Mouse (Mus musculus) inflammation-experienced regulatory T-cells, adult 6 months (primary cell): ENCODE results near the gene Cdc25b. TPM values are rescaled to one million over a fixed set of nuclear protein-coding genes. Genes with fewer than 3 reads are reported as not detected.

Source experiments
- ATAC-seq: one replicate; pipeline ENCODE4 v1.8.0; 2017
- polyA plus RNA-seq, 3 experiments: library from polyadenylated mRNA; unstranded; fragments of 100-300 nt; shearing (Covaris generic); gene quantifications; one replicate each; pipeline ENCODE4 v1.2.1; 2017

The Cdc25b gene
- polyA plus RNA-seq, 3 experiments from 2014 or later: 55.5 to 163 (median 71.5) TPM

DNA sequence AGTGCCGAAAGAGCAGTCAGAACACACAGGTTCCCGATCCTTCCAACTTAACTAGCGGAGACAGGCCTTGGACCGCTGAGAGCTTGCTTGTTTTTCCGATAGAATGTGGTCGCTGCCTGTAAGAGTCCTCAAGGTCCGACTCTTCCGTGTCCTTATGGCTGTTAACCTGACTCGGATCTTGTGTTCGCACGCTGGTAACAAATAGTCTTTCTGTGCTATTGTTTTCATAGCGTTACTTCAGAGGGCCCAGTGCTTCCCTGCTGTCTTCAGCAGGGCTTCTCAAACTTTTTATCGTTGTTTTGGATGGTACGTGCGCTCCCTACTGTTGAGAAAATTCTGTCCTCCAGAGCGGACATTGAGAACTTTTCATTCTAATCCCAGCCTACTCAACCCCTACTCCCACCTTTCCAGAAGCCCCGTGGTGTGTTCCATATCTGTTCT, 26.1 kb upstream of the Cdc25b start:
- ATAC-seq: peak; percentile 6

DNA sequence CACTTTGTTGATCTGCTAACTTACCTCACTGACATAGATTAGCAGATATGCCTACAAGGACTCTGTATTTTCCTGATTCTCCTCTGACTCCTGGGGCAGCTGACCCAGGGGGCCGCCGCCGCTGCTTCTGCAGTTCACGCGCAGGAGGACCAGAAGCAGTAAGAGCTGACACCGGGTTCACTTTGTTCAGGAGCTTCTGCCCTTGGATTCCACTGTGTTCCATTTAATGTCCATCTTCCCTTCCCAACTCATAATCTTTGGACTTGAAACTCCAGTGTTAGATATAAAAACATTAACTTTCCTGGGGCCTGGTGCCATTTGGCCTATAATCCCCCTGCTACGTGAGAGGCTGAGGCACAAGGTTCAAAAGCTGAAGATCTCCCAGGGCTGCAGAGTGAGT, 22.8 kb upstream of the Cdc25b start:
- no peak for ATAC-seq

DNA sequence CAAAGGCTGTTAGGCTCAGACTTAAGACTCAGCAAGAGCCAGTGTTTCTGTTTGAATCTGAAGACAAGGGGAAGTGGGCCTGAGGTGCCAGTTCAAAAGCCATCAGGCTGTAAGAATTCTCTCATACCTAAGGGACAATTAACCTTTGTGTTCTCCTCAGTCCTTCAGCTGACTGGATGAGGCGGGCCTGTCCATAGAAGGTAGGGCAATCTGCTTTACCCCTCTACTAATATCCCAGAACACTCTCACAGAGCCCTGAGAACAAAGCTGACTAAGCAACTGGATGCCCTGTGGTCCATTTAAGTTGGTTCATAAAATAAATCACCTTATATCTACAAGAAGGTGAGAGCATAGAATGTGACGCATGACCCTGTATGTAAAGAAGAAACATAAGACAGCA, 20.6 kb upstream of the Cdc25b start:
- no peak for ATAC-seq

DNA sequence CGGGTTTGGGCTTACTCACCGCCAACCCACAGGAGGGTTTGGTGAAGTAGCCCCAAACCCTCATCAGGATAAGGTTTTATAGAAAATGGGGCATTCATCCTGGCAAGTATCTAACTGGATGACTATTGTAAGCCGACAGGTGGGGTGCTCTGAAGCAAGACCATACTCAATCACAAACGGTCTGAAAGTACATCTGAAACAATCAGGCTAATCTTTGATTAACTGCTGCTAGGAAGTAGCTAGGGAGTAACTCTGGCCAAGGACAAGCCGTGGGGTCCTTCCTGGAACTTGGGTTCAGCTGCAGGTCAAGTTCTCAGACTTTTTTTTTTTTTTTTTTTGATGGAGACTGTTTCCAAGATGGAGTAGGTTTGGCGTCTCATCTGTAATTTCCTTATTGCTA, 18.8 kb upstream of the Cdc25b start:
- no peak for ATAC-seq

DNA sequence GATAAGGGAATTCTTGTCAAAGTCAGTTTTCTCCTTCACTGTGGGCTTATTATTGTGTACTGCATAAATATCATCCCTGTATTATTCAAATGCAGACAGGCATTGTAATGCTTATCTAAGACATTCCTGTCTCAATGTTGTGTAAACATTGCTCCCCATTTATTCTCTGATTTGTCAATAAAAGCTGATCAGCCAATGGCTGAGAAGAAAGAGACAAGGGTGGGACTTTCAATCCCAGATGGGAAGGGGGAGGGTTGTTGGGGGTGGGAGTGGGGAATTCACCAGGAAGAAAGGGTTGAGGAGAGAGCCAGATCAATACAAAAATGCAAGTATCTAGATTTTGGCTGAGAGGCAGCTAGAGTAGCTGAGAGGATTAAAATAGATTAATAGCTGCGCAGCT, 17.8 kb upstream of the Cdc25b start:
- no peak for ATAC-seq

DNA sequence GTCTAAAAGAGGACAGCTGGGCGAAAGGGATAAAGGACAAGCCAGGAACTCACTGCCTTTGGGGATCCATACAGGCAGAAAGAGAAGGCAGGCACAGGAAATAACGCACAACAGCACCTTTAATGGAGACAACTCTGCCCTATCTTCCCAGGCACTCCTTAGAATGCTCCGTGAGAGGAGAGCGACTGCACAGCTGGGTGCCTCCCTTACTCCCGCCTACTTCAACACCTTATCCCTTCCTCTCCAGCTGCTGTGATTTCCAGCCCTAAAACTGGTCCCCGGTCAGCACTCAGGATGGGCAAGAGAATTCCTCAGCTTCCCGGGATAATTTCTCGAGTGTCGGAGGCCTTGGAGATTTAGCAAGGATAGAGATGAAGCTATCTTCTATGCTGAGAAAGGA, 15.8 kb upstream of the Cdc25b start:
- no peak for ATAC-seq

DNA sequence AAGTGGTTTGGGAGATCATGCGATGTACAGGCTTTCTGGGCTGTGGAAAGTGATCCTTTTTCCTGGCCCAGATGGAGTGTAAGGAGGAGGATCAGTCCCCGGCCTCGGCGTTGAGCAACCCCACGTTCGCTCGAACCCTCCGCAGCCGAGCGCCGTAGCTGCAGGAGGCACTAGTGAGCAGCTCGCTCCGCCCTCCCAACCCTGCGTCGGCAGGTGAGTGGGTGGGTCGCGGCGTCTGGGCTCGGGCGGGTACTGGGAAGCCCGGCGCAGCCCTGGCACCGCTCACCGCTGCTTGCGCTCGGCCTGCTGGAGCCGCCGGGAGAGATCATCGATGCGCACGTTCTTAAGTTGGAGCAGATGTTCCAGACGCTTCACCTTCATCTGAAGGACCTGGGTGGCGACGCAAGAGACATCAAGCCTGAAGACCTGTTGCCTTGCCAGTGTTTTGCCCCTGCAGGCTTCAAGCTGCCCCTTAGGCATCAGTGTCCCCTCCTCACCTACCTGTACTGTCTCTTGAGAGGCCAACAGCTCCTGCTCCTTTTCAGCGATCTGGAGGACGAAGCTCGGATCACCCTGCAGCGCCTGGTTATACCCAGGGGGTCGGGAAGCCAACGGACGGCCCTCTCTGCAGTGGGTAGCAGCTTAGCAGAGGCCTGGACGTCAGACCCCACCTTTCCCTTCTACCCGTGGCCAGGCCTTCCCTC, 15.2 kb upstream of the Cdc25b start:
- no peak for ATAC-seq

DNA sequence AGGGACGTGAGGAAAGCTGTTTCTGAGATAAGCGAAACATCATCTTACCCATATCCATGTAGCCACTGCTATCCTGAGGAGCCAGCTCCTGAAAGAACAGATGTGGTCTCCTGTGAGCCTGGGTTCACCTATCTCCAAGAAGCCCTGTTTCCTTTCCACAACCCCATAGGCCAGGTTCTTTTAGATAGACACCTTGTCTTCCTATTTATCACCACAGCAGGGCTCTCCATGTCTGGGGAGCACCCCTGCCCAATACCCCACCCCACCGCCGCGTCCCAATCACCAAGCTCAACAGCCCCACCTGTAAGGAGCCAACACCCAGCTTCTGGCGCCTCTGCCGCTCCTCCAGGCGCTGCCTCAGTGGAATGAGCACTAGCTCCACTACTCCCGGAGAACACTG, 14.4 kb upstream of the Cdc25b start:
- no peak for ATAC-seq

DNA sequence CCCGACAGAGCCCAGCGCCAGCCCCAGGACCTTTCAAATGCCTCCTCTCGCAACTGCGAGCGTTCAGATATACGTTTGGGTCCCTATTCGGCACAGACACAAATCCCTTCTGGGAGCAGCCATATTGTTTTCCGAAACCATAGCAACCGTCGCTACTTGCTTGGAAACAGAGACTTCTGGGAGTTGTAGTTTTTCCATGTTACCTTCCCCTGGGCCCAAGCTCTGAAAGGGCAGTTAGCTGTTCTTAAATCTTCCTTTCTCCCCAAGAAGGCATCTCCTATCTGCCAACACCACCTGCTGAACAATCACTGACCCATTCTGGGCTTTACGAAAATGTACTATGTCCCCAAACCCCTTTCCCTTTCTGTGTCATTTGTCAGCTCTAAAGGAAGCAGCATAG, 12.0 kb upstream of the Cdc25b start:
- peak; percentile 91 for ATAC-seq

DNA sequence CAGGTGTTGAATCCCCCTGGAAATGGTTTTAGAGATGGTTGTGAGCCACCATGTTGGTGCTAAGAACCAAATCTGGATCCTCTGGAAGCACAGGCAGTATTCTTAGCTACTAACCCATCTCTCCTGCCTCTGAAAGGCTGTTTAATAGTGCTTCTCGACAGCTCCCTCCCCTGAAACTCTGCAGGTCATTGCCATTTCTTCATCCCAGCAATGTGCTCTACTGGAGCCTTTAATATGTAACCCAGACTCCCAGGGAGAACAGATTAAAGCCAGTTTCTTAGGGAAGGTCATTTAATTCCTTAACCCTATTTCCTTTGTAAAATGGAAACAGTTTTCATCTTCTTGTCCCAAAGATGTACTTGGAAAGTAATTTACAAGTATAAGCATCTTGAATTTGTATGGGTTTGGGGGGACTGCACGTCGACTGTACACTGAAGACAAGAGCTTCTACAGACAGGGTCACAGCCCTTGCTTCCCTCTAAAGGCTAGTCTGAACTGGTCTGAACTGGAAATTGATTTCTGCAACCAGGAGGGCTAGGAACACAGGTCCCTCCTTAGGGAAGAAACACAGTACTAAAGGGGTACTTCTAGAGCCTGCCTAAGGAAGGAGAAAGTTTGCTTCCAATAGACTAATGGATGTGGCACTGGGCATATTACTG, 11.3 kb upstream of the Cdc25b start:
- no peak for ATAC-seq

DNA sequence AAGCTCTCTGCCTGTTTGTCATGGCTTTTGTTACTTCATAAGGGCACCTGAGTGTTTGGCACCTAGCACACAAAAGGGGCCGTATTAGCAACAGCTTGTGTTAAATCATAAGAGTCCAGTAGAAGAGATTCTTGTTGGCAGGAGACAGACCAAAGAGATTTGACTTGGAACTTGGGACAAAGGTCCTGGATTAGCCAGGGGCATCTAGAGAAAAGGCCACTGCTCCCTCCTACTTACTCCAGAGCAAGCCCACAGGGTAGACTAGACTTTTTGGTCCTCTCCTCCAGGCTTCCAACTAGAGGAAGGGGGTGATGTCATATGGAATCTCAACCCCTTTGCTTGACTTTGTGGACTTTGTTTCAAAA, 10.8 kb upstream of the Cdc25b start:
- no peak for ATAC-seq

DNA sequence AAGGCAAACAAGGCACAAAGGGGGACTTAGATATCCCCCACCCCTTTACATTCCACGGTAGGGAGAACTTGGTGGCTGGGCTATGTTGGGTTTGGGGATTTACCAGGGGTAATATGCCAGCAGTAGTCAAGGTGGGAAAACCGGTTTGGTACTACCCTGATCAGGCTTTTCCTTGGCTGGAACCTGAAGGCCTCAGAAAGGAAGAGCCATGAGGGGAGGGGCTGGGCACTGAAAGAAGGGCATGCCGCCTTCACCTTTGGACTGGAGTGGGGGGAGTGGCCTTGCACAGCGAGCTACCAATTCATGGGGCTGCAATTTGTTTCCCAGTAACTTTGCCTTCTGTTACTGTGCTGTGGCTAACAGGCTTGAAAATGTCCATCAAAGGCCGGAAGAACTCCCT, 10.3 kb upstream of the Cdc25b start:
- ATAC-seq: no peak

DNA sequence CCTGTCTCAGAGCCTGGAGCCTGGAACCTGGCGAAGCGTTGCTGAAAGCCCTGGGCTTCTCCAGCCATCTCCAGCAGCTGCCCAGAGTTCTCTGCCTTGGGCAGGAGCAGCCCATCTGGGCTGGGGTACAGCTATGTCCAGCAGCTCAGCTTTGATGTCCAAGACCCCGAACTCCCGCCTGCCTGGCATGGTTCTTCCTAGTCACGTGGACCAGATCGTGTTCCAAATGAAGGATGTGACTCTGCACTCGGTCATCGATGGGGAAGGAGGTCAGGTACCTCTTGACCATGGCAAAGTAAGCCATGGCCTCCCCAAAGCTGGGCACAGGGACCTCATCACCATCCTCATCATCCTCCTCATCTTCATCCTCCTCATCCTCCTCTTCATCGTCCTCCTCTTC, 8.8 kb upstream of the Cdc25b start:
- ATAC-seq: no peak

DNA sequence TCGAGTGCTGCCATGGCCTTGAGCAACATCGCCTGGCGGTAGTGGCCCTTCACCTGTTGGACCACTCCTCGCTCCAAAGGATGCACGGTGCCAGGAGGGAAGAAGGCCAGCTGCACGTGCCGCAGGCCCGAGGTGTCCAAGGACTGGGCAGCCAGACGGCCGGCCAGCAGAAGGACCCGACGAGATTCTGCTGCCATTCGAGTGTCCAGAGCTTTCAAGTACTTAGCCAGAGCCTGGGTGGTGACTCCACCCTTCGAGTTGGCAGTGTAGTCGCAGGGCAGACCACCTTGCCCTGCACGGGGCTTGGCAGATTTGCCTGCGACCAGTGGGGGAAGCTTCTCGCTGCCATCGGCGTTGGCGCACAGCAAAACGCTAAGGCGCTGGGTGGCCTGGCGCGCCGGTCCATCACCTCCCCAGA, 7.9 kb upstream of the Cdc25b start:
- ATAC-seq: no peak

DNA sequence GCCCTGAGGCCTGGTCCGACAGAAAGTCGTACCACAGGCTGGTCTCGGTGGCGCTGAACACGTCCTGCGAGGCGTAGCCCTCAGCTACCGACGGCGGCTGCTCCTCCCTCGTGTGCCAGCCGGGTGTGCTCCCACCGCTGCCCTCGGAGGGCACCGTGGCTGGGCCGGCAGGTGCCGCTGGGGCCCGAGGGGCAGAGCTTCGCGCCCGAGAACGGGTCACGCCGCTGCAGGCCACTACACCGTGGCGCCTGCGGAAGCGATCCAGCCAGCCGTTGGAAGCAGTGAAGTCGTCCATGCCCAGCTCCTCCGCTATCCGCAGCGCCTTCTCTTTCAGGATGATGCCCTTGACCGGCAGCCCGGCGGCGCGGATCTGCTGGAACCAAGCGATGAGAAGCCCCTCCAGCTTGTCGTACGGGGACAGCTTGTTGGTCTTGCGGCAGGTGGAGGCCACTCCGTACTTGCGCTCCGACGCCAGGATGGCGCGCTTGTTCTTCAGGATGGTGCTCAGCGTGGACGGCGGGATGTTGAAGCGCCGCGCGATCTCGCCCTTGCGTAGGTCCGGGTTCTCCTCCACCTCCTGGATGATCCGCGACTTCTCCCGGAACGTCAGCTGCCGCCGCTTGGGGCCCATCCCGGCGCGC, 7.4 kb upstream of the Cdc25b start:
- peak; percentile 32 for ATAC-seq

DNA sequence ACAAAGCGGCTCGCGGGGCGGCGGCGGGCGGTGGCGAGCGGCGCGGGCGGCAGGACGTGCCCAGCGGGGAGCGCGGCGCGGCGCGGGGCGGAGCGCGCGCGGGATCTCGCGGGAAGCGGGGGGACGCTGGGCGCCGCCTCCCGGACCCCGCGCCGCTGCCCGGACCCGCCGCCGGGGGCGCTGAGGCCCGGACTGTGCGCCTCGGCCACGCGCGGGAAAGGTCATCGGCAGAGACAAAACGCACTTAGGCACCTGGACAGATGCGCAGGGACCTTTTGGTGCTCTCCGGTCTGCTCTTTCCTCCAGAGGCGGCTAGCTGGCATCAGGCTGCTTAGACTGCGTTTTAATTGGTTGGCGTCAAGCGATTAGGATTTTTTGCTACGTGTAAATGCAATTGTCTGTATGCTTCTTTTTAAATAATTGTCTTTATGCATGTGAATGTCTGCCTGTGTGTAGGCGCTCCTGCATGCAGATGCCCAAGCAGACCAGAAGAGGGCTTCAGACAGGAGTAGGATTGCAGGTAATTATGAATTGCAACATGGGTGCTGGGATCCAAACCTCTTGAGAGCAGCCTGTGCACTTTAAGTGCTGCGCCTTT, 6.7 kb upstream of the Cdc25b start, which contains the start of gene Cenpb:
Gene Cenpb (minus strand): TSS at position 78 of the 598 bp plus-strand sequence.
- peak; percentile 76 for ATAC-seq

DNA sequence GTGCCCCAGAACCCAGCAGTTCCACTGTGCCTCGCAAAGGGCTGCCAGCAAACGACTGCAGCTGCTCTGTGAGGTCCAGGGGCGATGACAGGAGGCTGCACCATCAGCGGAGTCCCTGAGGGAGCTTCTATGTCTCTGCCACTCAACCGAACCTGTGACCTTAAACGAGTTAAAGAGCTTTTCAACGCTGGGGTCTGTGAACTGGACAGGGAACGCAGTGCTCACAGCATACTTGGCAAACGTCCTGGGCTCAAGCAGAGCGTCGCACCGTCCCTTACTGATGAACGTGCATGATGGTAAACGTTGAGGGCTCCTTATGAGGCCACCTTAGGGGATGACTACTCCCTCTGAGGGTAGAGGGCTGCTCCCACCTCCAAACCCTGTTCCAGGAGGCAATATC, 406 bp upstream of the Cdc25b start:
- ATAC-seq: no peak

DNA sequence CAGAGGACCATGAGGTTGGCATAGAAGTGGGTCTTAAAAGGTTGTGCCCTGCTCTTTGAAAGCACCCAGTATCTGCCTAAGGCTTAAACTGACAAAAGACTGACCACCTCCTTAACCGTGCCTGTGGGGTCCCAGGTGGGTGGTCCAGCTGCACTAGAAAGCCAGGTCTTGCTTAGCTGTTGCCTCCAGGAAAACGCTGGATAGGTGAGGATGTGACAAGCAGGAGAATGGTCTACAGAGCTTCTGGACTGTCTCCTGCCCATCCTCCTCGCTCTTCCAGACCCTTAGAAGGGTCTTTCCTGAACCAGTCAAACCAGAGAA, 813 bp downstream of the Cdc25b start:
- ATAC-seq: no peak

DNA sequence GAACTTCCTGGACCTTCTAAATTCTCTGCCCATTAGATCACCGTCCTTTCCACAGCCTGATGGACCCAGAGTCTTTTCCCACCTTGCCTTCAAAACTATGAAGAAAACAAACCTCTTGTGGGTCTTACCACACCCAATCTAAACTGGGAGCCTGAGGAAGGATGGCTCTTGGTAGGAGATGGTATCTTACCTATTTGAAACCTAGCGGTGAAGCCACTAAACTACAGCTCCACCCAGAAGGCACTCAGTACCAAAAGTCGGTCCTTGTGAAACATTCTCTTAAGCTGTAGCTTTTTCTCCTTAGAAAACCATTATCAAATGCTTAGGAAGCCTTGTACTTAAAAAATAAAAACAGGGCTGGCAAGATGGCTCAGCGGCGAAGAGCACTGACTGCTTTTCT, 1.6 kb downstream of the Cdc25b start:
- ATAC-seq: no peak

DNA sequence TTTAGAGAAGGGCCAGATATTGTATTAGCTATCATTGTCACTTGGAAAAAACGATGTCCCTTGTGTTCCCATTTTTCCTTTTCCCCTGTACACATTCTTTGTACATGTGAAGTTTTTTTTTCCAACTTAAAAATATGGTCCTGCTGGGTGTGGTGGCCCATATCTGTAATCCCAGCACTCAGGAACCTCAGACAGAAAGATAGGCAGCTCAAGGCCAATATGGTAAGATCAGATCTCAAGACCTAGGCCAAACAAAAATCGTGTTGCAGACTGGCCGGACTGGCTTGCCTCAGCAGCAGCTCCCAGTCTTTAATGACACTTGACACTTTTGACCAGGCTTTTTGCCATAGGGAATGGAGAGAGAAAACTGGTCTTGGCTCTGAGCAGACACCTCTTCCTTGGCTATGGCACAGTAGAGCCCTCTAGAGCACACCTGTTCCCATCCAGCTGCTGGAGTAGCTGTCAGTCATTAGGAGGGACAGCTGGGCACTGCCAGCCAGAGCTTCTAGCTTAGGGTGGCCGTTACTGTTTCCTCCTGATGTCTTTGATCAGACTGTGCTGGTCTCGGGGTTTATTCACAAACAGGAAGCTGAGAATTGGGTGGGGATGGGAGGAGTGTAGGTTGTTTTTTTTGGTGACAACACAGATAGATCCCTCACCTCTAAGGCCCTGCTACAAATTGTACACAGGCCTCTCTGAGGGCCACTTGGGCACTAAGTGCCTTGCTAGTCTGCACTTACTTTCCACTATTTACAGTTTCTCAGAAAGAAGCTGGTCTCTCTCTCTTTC, 3.0 kb downstream of the Cdc25b start:
- ATAC-seq: peak; percentile 37

DNA sequence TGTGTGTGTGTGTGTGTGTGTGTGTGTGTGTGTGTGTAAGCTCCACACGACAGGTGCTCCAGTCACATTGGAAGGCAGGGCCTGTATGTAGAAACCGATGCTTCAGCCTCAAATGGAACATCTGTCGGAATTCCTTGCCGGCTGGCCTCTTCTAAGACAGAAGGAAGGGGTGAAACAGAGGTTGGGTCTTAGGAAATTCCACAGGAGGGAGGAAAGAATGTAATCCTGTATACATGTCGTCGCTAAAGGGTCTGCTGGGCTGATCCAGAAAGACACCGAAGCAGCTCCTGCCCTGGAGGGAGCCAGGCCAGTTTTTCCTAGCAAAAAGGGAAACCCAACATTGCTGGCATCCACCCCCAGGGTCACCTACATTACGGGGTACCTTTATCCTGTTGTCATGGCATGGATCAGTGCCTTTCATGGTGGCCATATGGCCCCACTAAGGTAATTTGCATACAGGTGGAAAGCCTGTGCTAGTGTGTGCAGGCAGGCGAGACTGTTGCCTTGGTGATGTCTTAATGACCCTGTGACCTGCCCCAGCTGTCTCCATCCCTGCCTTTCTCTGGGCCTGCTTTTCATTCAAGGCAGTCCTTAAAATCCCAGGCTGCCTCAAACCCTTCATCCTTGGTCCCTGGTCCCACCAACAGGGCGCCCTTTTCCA, 3.7 kb downstream of the Cdc25b start:
- no peak for ATAC-seq

DNA sequence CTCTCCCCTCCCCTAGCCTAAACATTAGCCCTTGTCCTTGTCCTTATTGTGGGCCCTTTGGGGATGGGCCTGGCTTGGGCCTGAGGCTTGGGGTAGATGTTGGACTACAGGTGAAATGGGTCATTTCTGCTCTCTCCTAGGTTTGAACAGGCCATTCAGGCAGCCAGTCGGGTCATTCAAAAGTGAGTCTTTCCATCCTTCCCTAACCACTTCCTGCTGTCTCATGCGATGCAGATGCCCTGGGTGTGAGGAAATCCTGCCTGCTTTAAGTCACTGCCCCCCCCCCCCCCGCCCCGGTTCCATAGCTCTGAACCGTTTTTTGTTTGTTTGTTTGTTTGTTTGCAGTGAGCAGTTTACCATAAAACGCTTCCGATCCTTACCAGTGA, 4.2 kb downstream of the Cdc25b start:
- ATAC-seq: peak; percentile 43
